Mouse (Mus musculus) MEL (cell line): Measurements from ENCODE around the gene Glyctk. TPM values are rescaled to one million over a fixed set of nuclear protein-coding genes. Genes with fewer than 3 reads are reported as not detected.
A peak's percentile ranks its signal among the peaks of the same experiment; 100 is the strongest.

Experiments used
- DNase-seq: peaks from one replicate; pipeline ENCODE4 v3.0.0; 2011; ENCODE audit warnings: low read depth, low spot score
- H3K27ac ChIP-seq: 2 replicates; pipeline ENCODE4 v1.5.1; 2012; ENCODE audit warnings: low read depth, mild to moderate bottlenecking, control low read depth, low read length, moderate library complexity; ENCODE audit not compliant: control insufficient read depth
- H3K27me3 ChIP-seq, 2 experiments: fragments of 150-350 bp in 1 of 2; sonication (generic) in 1 of 2; 2 replicates each; pipeline ENCODE4 v1.6.1; 2012; ENCODE audit warnings: low read length in 2 of 2, mild to moderate bottlenecking in 2 of 2, improper control_type of control experiment in 1 of 2, moderate library complexity in 1 of 2; ENCODE audit not compliant: insufficient read depth in 2 of 2, control insufficient read depth in 1 of 2
- H3K36me3 ChIP-seq, 2 experiments: 2 replicates each; pipeline ENCODE4 v1.6.1; 2012 to 2014; ENCODE audit warnings: low read length in 2 of 2, improper control_type of control experiment in 1 of 2, inconsistent platforms in 1 of 2, mild to moderate bottlenecking in 1 of 2; ENCODE audit not compliant: insufficient read depth in 2 of 2, control insufficient read depth in 1 of 2
- H3K4me1 ChIP-seq, 2 experiments: fragments of 150-350 bp in 1 of 2; sonication (generic) in 1 of 2; 2 replicates each; pipeline ENCODE4 v1.6.1; 2012; ENCODE audit warnings: low read length in 2 of 2, improper control_type of control experiment in 1 of 2, mild to moderate bottlenecking in 1 of 2; ENCODE audit not compliant: insufficient read depth in 2 of 2, control insufficient read depth in 1 of 2
- H3K4me3 ChIP-seq, 2 experiments: fragments of 150-350 bp in 1 of 2; sonication (generic) in 1 of 2; 2 replicates each; pipeline ENCODE4 v1.5.1; 2012; ENCODE audit warnings: low read depth in 2 of 2, low read length in 2 of 2, mild to moderate bottlenecking in 2 of 2, moderate library complexity in 2 of 2, control low read depth in 1 of 2, improper control_type of control experiment in 1 of 2; ENCODE audit not compliant: control insufficient read depth in 1 of 2, insufficient read depth in 1 of 2
- H3K79me2 ChIP-seq: 2 replicates; pipeline ENCODE4 v1.6.1; 2012; ENCODE audit warnings: mild to moderate bottlenecking, low read length, moderate library complexity; ENCODE audit not compliant: control insufficient read depth, poor library complexity, insufficient read depth
- H3K9ac ChIP-seq: 2 replicates; pipeline ENCODE4 v1.6.1; 2012; ENCODE audit warnings: low read depth, mild to moderate bottlenecking, control low read depth, low read length, moderate library complexity; ENCODE audit not compliant: control insufficient read depth, poor library complexity, severe bottlenecking
- H3K9me3 ChIP-seq: fragments of 150-350 bp; sonication (generic); replicated peaks from 2 replicates; pipeline ENCODE4 v1.6.1; 2012; ENCODE audit warnings: mild to moderate bottlenecking, low read length, improper control_type of control experiment, moderate library complexity; ENCODE audit not compliant: insufficient read depth
- BHLHE40 ChIP-seq: IDR thresholded peaks from 2 replicates; pipeline ENCODE4 v1.6.1; 2012; ENCODE audit warnings: low read depth, mild to moderate bottlenecking, inconsistent platforms, low read length, improper control_type of control experiment, borderline replicate concordance
- CHD1 ChIP-seq: IDR thresholded peaks from 2 replicates; pipeline ENCODE4 v1.6.1; 2012; ENCODE audit warnings: low read depth, mild to moderate bottlenecking, inconsistent platforms, low read length, improper control_type of control experiment
- CHD2 ChIP-seq: IDR thresholded peaks from 2 replicates; pipeline ENCODE4 v1.6.1; 2011; ENCODE audit warnings: low read length, improper control_type of control experiment
- E2F4 ChIP-seq: IDR thresholded peaks from 2 replicates; pipeline ENCODE4 v1.6.1; 2011; ENCODE audit warnings: low read depth, low read length, improper control_type of control experiment, borderline replicate concordance
- ELF1 ChIP-seq: IDR thresholded peaks from 2 replicates; pipeline ENCODE4 v1.6.1; 2014; ENCODE audit warnings: low read depth, mild to moderate bottlenecking, inconsistent platforms, low read length, improper control_type of control experiment, moderate library complexity
- EP300 ChIP-seq, 2 experiments: IDR thresholded peaks; 2 replicates each; pipeline ENCODE4 v1.6.1; 2011; ENCODE audit warnings: improper control_type of control experiment in 2 of 2, low read length in 2 of 2, low read depth in 1 of 2, mild to moderate bottlenecking in 1 of 2
- ETS1 ChIP-seq: IDR thresholded peaks from 2 replicates; pipeline ENCODE4 v1.6.1; 2012; ENCODE audit warnings: low read depth, mild to moderate bottlenecking, inconsistent platforms, low read length, improper control_type of control experiment, moderate library complexity
- HCFC1 ChIP-seq: IDR thresholded peaks from 2 replicates; pipeline ENCODE4 v1.6.1; 2012; ENCODE audit warnings: low read depth, mild to moderate bottlenecking, inconsistent platforms, low read length, improper control_type of control experiment, moderate library complexity
- MAFK ChIP-seq: IDR thresholded peaks from 2 replicates; pipeline ENCODE4 v1.6.1; 2011; ENCODE audit warnings: low read depth, mild to moderate bottlenecking, low read length, improper control_type of control experiment, borderline replicate concordance
- MAX ChIP-seq: IDR thresholded peaks from 2 replicates; pipeline ENCODE4 v1.6.1; 2011; ENCODE audit warnings: low read length, improper control_type of control experiment
- MEF2A ChIP-seq: IDR thresholded peaks from 2 replicates; pipeline ENCODE4 v1.6.1; 2014; ENCODE audit warnings: low read depth, mild to moderate bottlenecking, inconsistent platforms, low read length, improper control_type of control experiment; ENCODE audit not compliant: poor library complexity, insufficient replicate concordance, severe bottlenecking; ENCODE audit errors: extremely low read depth
- MXI1 ChIP-seq: IDR thresholded peaks from 2 replicates; pipeline ENCODE4 v1.6.1; 2011; ENCODE audit warnings: mild to moderate bottlenecking, low read depth, low read length, improper control_type of control experiment
- MYB ChIP-seq: IDR thresholded peaks from 2 replicates; pipeline ENCODE4 v1.6.1; 2011; ENCODE audit warnings: mild to moderate bottlenecking, low read depth, low read length, improper control_type of control experiment
- MYC ChIP-seq: IDR thresholded peaks from 2 replicates; pipeline ENCODE4 v1.6.1; 2011; ENCODE audit warnings: low read depth, mild to moderate bottlenecking, low read length, improper control_type of control experiment, moderate library complexity
- NELFE ChIP-seq: IDR thresholded peaks from 2 replicates; pipeline ENCODE4 v1.6.1; 2011; ENCODE audit warnings: low read depth, low read length, improper control_type of control experiment
- POLR2A ChIP-seq, 2 experiments: IDR thresholded peaks; 2 replicates each; pipeline ENCODE4 v1.6.1; 2011 to 2012; ENCODE audit warnings: low read length in 2 of 2, mild to moderate bottlenecking in 2 of 2, control low read depth in 1 of 2, improper control_type of control experiment in 1 of 2, low read depth in 1 of 2, moderate library complexity in 1 of 2; ENCODE audit not compliant: control insufficient read depth in 1 of 2, insufficient read depth in 1 of 2, poor library complexity in 1 of 2
- POLR2AphosphoS2 ChIP-seq: IDR thresholded peaks from 2 replicates; pipeline ENCODE4 v1.6.1; 2011; ENCODE audit warnings: low read length, improper control_type of control experiment
- RCOR1 ChIP-seq: IDR thresholded peaks from 2 replicates; pipeline ENCODE4 v1.6.1; 2012; ENCODE audit warnings: low read depth, mild to moderate bottlenecking, inconsistent platforms, low read length, improper control_type of control experiment
- SIN3A ChIP-seq: IDR thresholded peaks from 2 replicates; pipeline ENCODE4 v1.6.1; 2012; ENCODE audit warnings: low read length, improper control_type of control experiment, inconsistent platforms
- TBP ChIP-seq: IDR thresholded peaks from 2 replicates; pipeline ENCODE4 v1.8.0; 2011; ENCODE audit warnings: low read depth, low read length, improper control_type of control experiment
- UBTF ChIP-seq: IDR thresholded peaks from 2 replicates; pipeline ENCODE4 v1.6.1; 2012; ENCODE audit warnings: low read depth, mild to moderate bottlenecking, inconsistent platforms, low read length, improper control_type of control experiment, moderate library complexity, borderline replicate concordance; ENCODE audit not compliant: insufficient read depth
- USF1 ChIP-seq: IDR thresholded peaks from 2 replicates; pipeline ENCODE4 v1.6.1; 2014; ENCODE audit warnings: low read depth, mild to moderate bottlenecking, inconsistent platforms, low read length, improper control_type of control experiment, moderate library complexity
- USF2 ChIP-seq, 2 experiments: IDR thresholded peaks; 2 replicates each; pipeline ENCODE4 v1.6.1; 2011 to 2012; ENCODE audit warnings: improper control_type of control experiment in 2 of 2, low read length in 2 of 2, borderline replicate concordance in 1 of 2, inconsistent platforms in 1 of 2, low read depth in 1 of 2, mild to moderate bottlenecking in 1 of 2; ENCODE audit not compliant: insufficient read depth in 1 of 2
- ZC3H11A ChIP-seq: IDR thresholded peaks from 2 replicates; pipeline ENCODE4 v1.6.1; 2012; ENCODE audit warnings: low read depth, mild to moderate bottlenecking, inconsistent platforms, low read length, improper control_type of control experiment
- ZKSCAN1 ChIP-seq: IDR thresholded peaks from 2 replicates; pipeline ENCODE4 v1.6.1; 2012; ENCODE audit warnings: low read depth, mild to moderate bottlenecking, inconsistent platforms, low read length, improper control_type of control experiment, moderate library complexity
- ZMIZ1 ChIP-seq: IDR thresholded peaks from 2 replicates; pipeline ENCODE4 v1.6.1; 2012; ENCODE audit warnings: low read depth, mild to moderate bottlenecking, inconsistent platforms, low read length, improper control_type of control experiment, moderate library complexity
- ZNF384 ChIP-seq: IDR thresholded peaks from 2 replicates; pipeline ENCODE4 v1.6.1; 2012; ENCODE audit warnings: low read depth, mild to moderate bottlenecking, inconsistent platforms, low read length, improper control_type of control experiment
- polyA plus RNA-seq, 2 experiments: library from polyadenylated mRNA; stranded (reverse) in 1 of 2; unstranded in 1 of 2; fragments of >175 nt in 1 of 2; fragments of >200 nt in 1 of 2; gene quantifications; 2 replicates each; pipeline versions ENCODE4 v1.2.1 to v1.2.4; 2012; ENCODE audit warnings: low replicate concordance in 2 of 2, low read depth in 1 of 2; ENCODE audit not compliant: insufficient read length in 2 of 2, insufficient read depth in 1 of 2, missing spikeins in 1 of 2
- total RNA-seq: library from RNA; depleted of rRNA; stranded (reverse); fragments of 300-350 nt; gene quantifications from 2 replicates; pipeline ENCODE4 v1.2.3, GENCODE M21; 2012

Glyctk gene
- total and polyA plus RNA-seq, 3 experiments = 3.1 to 3.3 TPM; not detected in 1

DNA sequence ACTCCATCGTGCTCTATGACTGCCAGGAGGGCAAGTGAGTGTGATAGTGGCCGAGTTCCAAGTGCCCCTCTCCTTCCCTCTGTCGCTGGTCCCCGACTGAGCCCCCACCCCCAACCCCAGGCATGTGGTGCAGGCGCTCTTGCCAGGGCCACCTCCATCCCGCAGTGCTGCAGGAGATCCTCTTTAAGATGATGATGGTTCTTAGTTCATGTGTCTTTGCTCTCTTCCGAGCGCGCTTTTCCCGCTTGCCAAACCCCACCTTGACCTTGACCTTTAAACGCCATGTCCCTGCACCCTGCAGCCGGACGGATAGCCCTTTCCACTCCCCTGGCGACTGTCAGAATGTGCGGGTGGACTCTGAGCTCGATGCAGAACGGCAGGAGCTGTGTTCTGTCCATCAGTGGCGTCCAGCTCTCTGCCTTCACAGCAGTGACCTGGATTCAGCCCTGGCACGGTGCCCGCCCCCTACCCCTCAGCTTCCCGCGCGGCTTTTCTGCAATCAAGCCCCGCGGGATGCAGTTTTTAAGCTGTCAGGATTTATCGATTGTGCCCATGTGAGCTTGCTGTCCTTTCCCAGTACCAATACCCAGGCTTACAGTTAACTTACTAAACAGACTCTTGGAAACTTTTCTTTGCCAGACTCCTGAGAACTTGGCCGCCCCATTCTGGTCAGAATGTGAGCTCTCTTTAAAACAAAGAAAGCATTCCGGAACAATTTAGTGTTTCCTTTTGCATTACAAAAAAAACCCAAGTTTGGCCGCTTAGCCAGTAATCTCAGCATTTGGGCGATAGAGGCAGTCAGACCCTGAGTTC, 13.6 kb upstream of the Glyctk start:
- peak overlapping the region; percentile 85 for H3K27ac ChIP-seq
- no peaks in the 10 kb centered on the region for H3K9me3 ChIP-seq
- no peaks in the 10 kb centered on the region for H3K27me3 ChIP-seq
- H3K36me3 ChIP-seq = peaks cover 9 to 35% of the 10 kb centered on the region in 2 experiments
- peak overlapping the region; percentile 96 for H3K9ac ChIP-seq
- TF ChIP-seq POLR2AphosphoS2 (no peak), CHD1 (no peak), CHD2 (no peak), USF1 (no peak), MYB (no peak), SIN3A (peak; percentile 49; the same call in 1 of the 2 replicates), E2F4 (no peak), RCOR1 (no peak), ELF1 (no peak), EP300 (IDR thresholded peaks at IDR 0.05; ENCODE audit: low read depth in 1 of 2, low read length in 2 of 2) (no peak), ZKSCAN1 (no peak), HCFC1 (no peak), TBP (peak; percentile 38; the same call in 1 of the 2 replicates), MYC (peak; percentile 47; the same call in 1 of the 2 replicates)
- peaks cover 24% of the 10 kb centered on the region in 2 experiments for H3K4me1 ChIP-seq
- H3K4me3 ChIP-seq = peak overlapping the region; percentile 74 to 85
- H3K79me2 ChIP-seq = peaks cover 49% of the 10 kb centered on the region
- DNase-seq = peak; percentile 68

DNA sequence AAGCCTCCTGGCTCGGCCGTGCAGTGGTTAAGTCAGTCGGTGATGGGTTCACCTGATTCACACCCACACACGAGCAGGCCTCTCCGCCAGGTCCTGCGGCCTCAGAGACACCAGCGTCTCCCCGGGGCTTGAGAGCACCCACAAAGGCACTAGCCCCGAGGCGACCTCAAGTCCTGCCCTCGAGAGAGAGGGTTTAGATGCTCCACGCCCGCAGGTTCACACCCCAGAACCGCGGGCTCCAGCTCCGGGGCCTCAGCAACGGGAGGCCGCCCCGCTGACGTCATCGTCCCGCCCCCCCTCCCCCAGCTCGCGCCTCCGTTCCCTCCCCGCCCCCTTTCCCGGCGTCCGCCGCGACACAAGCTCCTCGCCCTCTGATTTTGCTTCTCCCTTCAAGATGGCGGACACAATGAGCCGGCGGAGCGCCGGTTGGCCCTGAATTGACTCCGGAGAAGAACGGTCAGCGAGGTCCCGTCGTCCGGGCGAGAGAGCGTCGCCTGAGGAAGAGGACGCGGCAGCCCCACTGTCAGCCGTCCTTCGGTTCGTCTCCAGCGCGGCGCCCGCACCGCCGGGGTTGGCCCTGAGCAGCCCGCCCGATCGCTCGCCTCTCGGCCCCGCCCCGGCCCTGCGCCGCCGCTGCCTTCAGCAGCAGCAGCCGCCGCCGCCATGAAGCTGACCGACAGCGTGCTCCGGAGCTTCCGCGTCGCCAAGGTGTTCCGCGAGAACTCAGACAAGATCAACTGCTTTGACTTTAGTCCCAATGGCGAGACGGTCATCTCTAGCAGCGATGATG, 12.8 kb upstream of the Glyctk start, which contains the start of gene Wdr82:
Gene Wdr82 (plus strand): TSS at position 373 of the 790 bp plus-strand sequence.
- H3K9me3 ChIP-seq = no peaks in the 10 kb centered on the region
- peaks cover 2 to 33% of the 10 kb centered on the region in 2 experiments; a peak in 3 of 4 replicates for H3K36me3 ChIP-seq
- H3K27ac ChIP-seq = peak within 1 kb of the TSS; percentile 85
- TF ChIP-seq SIN3A (peak; percentile 87), ZMIZ1 (peak; percentile 94), ELF1 (0 out of 2 replicates have a peak, but pooled peaks have one; percentile 13), USF1 (no peak), USF2 (IDR thresholded peaks at IDR 0.05; ENCODE audit: borderline replicate concordance in 1 of 2, insufficient read depth in 1 of 2, low read depth in 1 of 2, low read length in 2 of 2) (no peak), MAFK (no peak), MEF2A (0 out of 2 replicates have a peak, but pooled peaks have one; percentile 24), MAX (peak; percentile 91), ZNF384 (no peak), POLR2A (IDR thresholded peaks at IDR 0.05; ENCODE audit: control insufficient read depth in 1 of 2, insufficient read depth in 1 of 2, low read depth in 1 of 2, low read length in 2 of 2, poor library complexity in 1 of 2) (peak; percentile 94 to 95), E2F4 (no peak), BHLHE40 (no peak), MXI1 (peak; percentile 65), ETS1 (peak; percentile 45; the same call in 1 of the 2 replicates), ZC3H11A (no peak), TBP (0 out of 2 replicates have a peak, but pooled peaks have one; percentile 47), HCFC1 (peak; percentile 80), NELFE (peak; percentile 96), UBTF (peak; percentile 37)

More for the DNA sequence above, 12.8 kb upstream of the Glyctk start, which contains the start of gene Wdr82:
- DNase-seq = peak; percentile 95
- Histone ChIP-seq H3K4me1 (peaks cover 24 to 25% of the 10 kb centered on the region in 2 experiments), H3K79me2 (peaks cover 42% of the 10 kb centered on the region), H3K27me3 (no peaks in the 10 kb centered on the region), H3K4me3 (peak within 1 kb of the TSS; percentile 74 to 85), H3K9ac (peak within 1 kb of the TSS; percentile 96)
